16 mouse cellular contexts compared by ENCODE assay signal in genomic region chr1:191785108-191785507, GRCm38 (mm10). TPM values are rescaled to one million over a fixed set of nuclear protein-coding genes. Genes with fewer than 3 reads are reported as not detected.
DNase-seq lines count a peak whose midpoint lies in the region; ATAC-seq and TF ChIP-seq lines count a peak whose summit lies in the region.
"Had no signal": no experiment of that assay in that cellular context is flagged by ENCODE, and none has a peak within 500 bp of the region (broad histone marks: within the 10 kb centered on the region; RNA-seq: fewer than 3 reads in every experiment).

No protein-coding gene starts in this region.

- ATAC-seq in erythroblast, adult 5-6 weeks (replicated peaks; ENCODE audit: low FRiP score, poor library complexity, severe bottlenecking): no peak

- no peak for TF ChIP-seq CTCF in cerebellum, adult 2 months (IDR thresholded peaks at IDR 0.05; ENCODE audit: borderline replicate concordance, insufficient read depth, low read depth, low read length)

- TF ChIP-seq POLR2A in cerebellum, adult 2 months (IDR thresholded peaks at IDR 0.05; ENCODE audit: borderline replicate concordance, insufficient read depth, low read length): no peak

- WGBS in cerebellum, adult 2 months: 57% methylated on average over 11 of the region's 11 CpGs

- no peak overlapping the region for H3K4me3 ChIP-seq in cerebellum, adult 2 months (replicated peaks; ENCODE audit: insufficient read depth, low read depth, low read length)
- H3K4me3 ChIP-seq: hindbrain, embryonic 15.5 days; liver, embryonic 13.5 days had no signal

- H3K27me3 ChIP-seq in cerebellum, adult 2 months (ENCODE audit: control insufficient read depth, insufficient read depth, low read length): no peaks in the 10 kb centered on the region
- H3K27me3 ChIP-seq: hindbrain, embryonic 15.5 days; liver, embryonic 13.5 days had no signal

- H3K27ac ChIP-seq in cerebellum, adult 2 months (ENCODE audit: insufficient read depth, low read length): peak overlapping the region; percentile 43; the same call in 1 of the 2 replicates
- H3K27ac ChIP-seq: hindbrain, embryonic 15.5 days; liver, embryonic 13.5 days had no signal

- no peaks in the 10 kb centered on the region for H3K4me1 ChIP-seq in cerebellum, adult 2 months (ENCODE audit: control insufficient read depth, insufficient read depth, low read length)
- H3K4me1 ChIP-seq: hindbrain, embryonic 15.5 days; liver, embryonic 13.5 days had no signal

- peak in 1 of 2 experiments; percentile 19 for DNase-seq in cerebellum, adult 2 months
- DNase-seq in cerebellum, adult 11-12 months: no peak
- peak; percentile 28 to 52 for DNase-seq in layer of hippocampus, adult 8-10 months (ENCODE audit: low spot score in 2 of 2)
- DNase-seq in layer of hippocampus, postnatal 25 days (ENCODE audit: extremely low spot score in 1 of 2, low spot score in 1 of 2): no peak
- peak; percentile 31 for DNase-seq in testis, postnatal 10 days (ENCODE audit: low spot score)
- no peak for DNase-seq in testis, postnatal 14 days (ENCODE audit: low spot score)
- DNase-seq in spleen, postnatal 4 days (ENCODE audit: low spot score in 2 of 2): no peak
- DNase-seq: adrenal gland, postnatal 10 days; cerebellum, postnatal 36 days; kidney, adult 2 months; kidney, postnatal 36 days; left cerebral cortex, postnatal 4 days; liver, embryonic 13.5 days; thymus, postnatal 4 days had no signal

RNA-seq across cellular contexts. Expression of gene Nek2, which starts 36.1 kb away (rescaled TPM):
- polyA plus RNA-seq in cerebellum, adult 2 months (2012; rRNA removed): 4.5 and 5.0 TPM in 2 replicates
- total RNA-seq in layer of hippocampus, adult 8-10 months (2022): 1 to 10 TPM; 1.2 to 2.2 (median 1.7) TPM
- 1 to 10 TPM; 1.0 to 1.1 TPM for total RNA-seq in layer of hippocampus, postnatal 25 days (2021)
- 18.4 and 18.8 TPM in 2 replicates for total RNA-seq in erythroblast, adult 5-6 weeks (2015; ENCODE audit: low replicate concordance)
- 29.2 and 65.2 TPM in 2 replicates for total RNA-seq in erythroblast, adult 5-6 weeks (2017; ENCODE audit: low replicate concordance)

Comparison
In these comparisons a context has a peak if more than half of its experiments do, and no peak if none do; other contexts are left out.
1. DNase-seq: peak in layer of hippocampus, adult 8-10 months (2 of 2) and testis, postnatal 10 days (single experiment); none in cerebellum, adult 11-12 months (single experiment), layer of hippocampus, postnatal 25 days (0 of 2), testis, postnatal 14 days (single experiment) and spleen, postnatal 4 days (0 of 2).
2. RNA of gene Nek2, which starts 36.1 kb away (total RNA-seq): 18.4 to 65.2 TPM in erythroblast, adult 5-6 weeks; 1.2 to 2.2 TPM in layer of hippocampus, adult 8-10 months and 1.0 to 1.1 TPM in layer of hippocampus, postnatal 25 days; every median in the first group is over 4 times any median in the second.